ENCODE assay signal across 9 mouse cellular contexts in genomic region chr5:106459120-106459641, GRCm38 (mm10). TPM values are rescaled to one million over a fixed set of nuclear protein-coding genes. Genes with fewer than 3 reads are reported as not detected.
DNase-seq lines count a peak whose midpoint lies in the region; ATAC-seq and TF ChIP-seq lines count a peak whose summit lies in the region.
"Had no signal": no experiment of that assay in that cellular context is flagged by ENCODE, and none has a peak within 500 bp of the region (broad histone marks: within the 10 kb centered on the region; RNA-seq: fewer than 3 reads in every experiment).

No protein-coding gene starts in this region.

- WGBS in embryonic facial prominence, embryonic 12.5 days, result under 1% methylated on average over 31 of the region's 31 CpGs
- 1% methylated on average over 31 of the region's 31 CpGs for WGBS in hindbrain, postnatal 0 days
- WGBS in neural tube, embryonic 14.5 days, result 2% methylated on average over 30 of the region's 31 CpGs
- 5% methylated on average over 31 of the region's 31 CpGs for WGBS in thymus, adult 2 months

- H3K27ac ChIP-seq in embryonic facial prominence, embryonic 12.5 days, result no peak overlapping the region
- H3K27ac ChIP-seq in hindbrain, postnatal 0 days, result no peak overlapping the region
- H3K27ac ChIP-seq in neural tube, embryonic 14.5 days (ENCODE audit: low read depth, low read length), result no peak overlapping the region
- H3K27ac ChIP-seq in thymus, adult 2 months (ENCODE audit: control insufficient read depth, insufficient read depth, low read length), result no peak overlapping the region

- peak; percentile 28 for DNase-seq in left cerebral cortex, postnatal 4 days
- DNase-seq in left cerebral cortex, adult 8-10 months (ENCODE audit: low spot score in 2 of 2), result no peak
- DNase-seq in hindbrain, postnatal 0 days (ENCODE audit: low spot score), result no peak
- DNase-seq in ovary, postnatal 14 days (ENCODE audit: low spot score), result no peak
- DNase-seq in thymus, adult 2 months, result no peak
- no peak for DNase-seq in adrenal gland, postnatal 36 days

- peaks cover 91% of the 10 kb centered on the region for H3K27me3 ChIP-seq in embryonic facial prominence, embryonic 12.5 days
- peaks cover 72% of the 10 kb centered on the region for H3K27me3 ChIP-seq in hindbrain, postnatal 0 days (ENCODE audit: insufficient read depth, low read length)
- peaks cover 83% of the 10 kb centered on the region for H3K27me3 ChIP-seq in neural tube, embryonic 14.5 days (ENCODE audit: control insufficient read depth, insufficient read depth, low read length)
- peaks cover 55% of the 10 kb centered on the region for H3K27me3 ChIP-seq in thymus, adult 2 months (ENCODE audit: control insufficient read depth, insufficient read depth, low read length)

- H3K36me3 ChIP-seq in embryonic facial prominence, embryonic 12.5 days, result no peaks in the 10 kb centered on the region
- no peaks in the 10 kb centered on the region for H3K36me3 ChIP-seq in hindbrain, postnatal 0 days (ENCODE audit: insufficient read depth, low read length)
- H3K36me3 ChIP-seq in neural tube, embryonic 14.5 days (ENCODE audit: control insufficient read depth, insufficient read depth, low read length), result no peaks in the 10 kb centered on the region
- H3K36me3 ChIP-seq in thymus, adult 2 months (ENCODE audit: control insufficient read depth, insufficient read depth, low read length), result no peaks in the 10 kb centered on the region

- intact Hi-C loops in left cerebral cortex, postnatal 4 days (cut with DNase I), result loop anchor here (5.0 kb wide), 1 partner anchor 457 kb away; no protein-coding TSS in a partner anchor

- no peak for TF ChIP-seq POLR2A in thymus, adult 2 months (IDR thresholded peaks at IDR 0.05; ENCODE audit: control insufficient read depth, extremely low read depth, insufficient read depth, low read length, poor library complexity)

- H3K4me2 ChIP-seq in embryonic facial prominence, embryonic 12.5 days (replicated peaks), result peak overlapping the region; percentile 94
- H3K4me2 ChIP-seq in hindbrain, postnatal 0 days (ENCODE audit: low read depth, low read length), result peak overlapping the region; percentile 53
- H3K4me2 ChIP-seq in neural tube, embryonic 14.5 days (ENCODE audit: low read depth, low read length), result peak overlapping the region; percentile 49; the same call in 1 of the 2 replicates

- H3K4me1 ChIP-seq in embryonic facial prominence, embryonic 12.5 days, result peaks cover 9% of the 10 kb centered on the region
- no peaks in the 10 kb centered on the region for H3K4me1 ChIP-seq in hindbrain, postnatal 0 days (ENCODE audit: insufficient read depth, low read length)
- H3K4me1 ChIP-seq in neural tube, embryonic 14.5 days (ENCODE audit: control insufficient read depth, insufficient read depth, low read length), result peaks cover 8% of the 10 kb centered on the region; the same call in 1 of the 2 replicates
- H3K4me1 ChIP-seq in thymus, adult 2 months (replicated peaks; ENCODE audit: control insufficient read depth, insufficient read depth, low read length), result peaks cover 9% of the 10 kb centered on the region

- H3K9me3 ChIP-seq in embryonic facial prominence, embryonic 12.5 days, result no peaks in the 10 kb centered on the region
- H3K9me3 ChIP-seq in hindbrain, postnatal 0 days (ENCODE audit: low read length), result no peaks in the 10 kb centered on the region
- H3K9me3 ChIP-seq in neural tube, embryonic 14.5 days (ENCODE audit: control insufficient read depth, low read length), result no peaks in the 10 kb centered on the region

- H3K4me3 ChIP-seq in embryonic facial prominence, embryonic 12.5 days, result peak overlapping the region; percentile 50
- peak overlapping the region; percentile 44 for H3K4me3 ChIP-seq in hindbrain, postnatal 0 days (ENCODE audit: low read length)
- peak overlapping the region; percentile 29 for H3K4me3 ChIP-seq in neural tube, embryonic 14.5 days (ENCODE audit: low read depth, low read length)
- H3K4me3 ChIP-seq in thymus, adult 2 months (ENCODE audit: control insufficient read depth, insufficient read depth, low read length), result no peak overlapping the region; the same call in 1 of the 2 replicates

- H3K9ac ChIP-seq in embryonic facial prominence, embryonic 12.5 days, result no peak overlapping the region
- H3K9ac ChIP-seq in hindbrain, postnatal 0 days (replicated peaks; ENCODE audit: low read length), result peak overlapping the region; percentile 35
- H3K9ac ChIP-seq in neural tube, embryonic 14.5 days (replicated peaks; ENCODE audit: low read depth, low read length), result 0 out of 2 replicates have a peak overlapping the region, but pooled peaks have one; percentile 21

- no peak for ATAC-seq in embryonic facial prominence, embryonic 12.5 days (ENCODE audit: insufficient number of reproducible peaks, insufficient read depth, low FRiP score, low TSS enrichment)
- no peak for ATAC-seq in hindbrain, postnatal 0 days
- 0 out of 2 replicates have a peak, but pooled peaks have one; percentile 2 for ATAC-seq in neural tube, embryonic 14.5 days (ENCODE audit: low read depth)

- TF ChIP-seq CTCF in hindbrain, postnatal 0 days (IDR thresholded peaks at IDR 0.05; ENCODE audit: low read depth), result no peak
- TF ChIP-seq CTCF in thymus, adult 2 months (IDR thresholded peaks at IDR 0.05; ENCODE audit: borderline replicate concordance, control insufficient read depth, extremely low read depth, insufficient read depth, low read length, poor library complexity), result no peak

RNA-seq across cellular contexts. Expression of gene Barhl2, which starts 1.2 kb away (rescaled TPM):
- 1 to 10 TPM in 1 of 2 experiments, under 1 TPM in 1; 0.84 to 2.5 TPM for total RNA-seq in left cerebral cortex, postnatal 4 days (2021)
- 1 to 10 TPM in 2 of 4 experiments, under 1 TPM in 2; 0.55 to 1.2 (median 0.94) TPM for total RNA-seq in left cerebral cortex, adult 8-10 months (2022)
- not detected in 2 replicates for polyA plus RNA-seq in embryonic facial prominence, embryonic 12.5 days (2016; fragmentation: Nextera tagmentation; extraction: Ambion mirVana)
- total RNA-seq in hindbrain, postnatal 0 days (2014; rRNA removed), result 11.4 and 14.9 TPM in 2 replicates
- polyA plus RNA-seq in hindbrain, postnatal 0 days (2015; fragmentation: Nextera tagmentation; extraction: Ambion mirVana), result 1.6 and 2.1 TPM in 2 replicates
- polyA plus RNA-seq in neural tube, embryonic 14.5 days (2014; fragmentation: Nextera tagmentation; extraction: Ambion mirVana), result 2.6 and 2.7 TPM in 2 replicates
- polyA plus RNA-seq in thymus, adult 2 months (2012; rRNA removed), result not detected in 2 replicates
- not detected for total RNA-seq in adrenal gland, postnatal 36 days (2021)
- total RNA-seq: gastrocnemius, postnatal 4 days had no signal
